Mouse (Mus musculus): Measurements from ENCODE around the gene Csrnp1.

The Csrnp1 gene

DNA sequence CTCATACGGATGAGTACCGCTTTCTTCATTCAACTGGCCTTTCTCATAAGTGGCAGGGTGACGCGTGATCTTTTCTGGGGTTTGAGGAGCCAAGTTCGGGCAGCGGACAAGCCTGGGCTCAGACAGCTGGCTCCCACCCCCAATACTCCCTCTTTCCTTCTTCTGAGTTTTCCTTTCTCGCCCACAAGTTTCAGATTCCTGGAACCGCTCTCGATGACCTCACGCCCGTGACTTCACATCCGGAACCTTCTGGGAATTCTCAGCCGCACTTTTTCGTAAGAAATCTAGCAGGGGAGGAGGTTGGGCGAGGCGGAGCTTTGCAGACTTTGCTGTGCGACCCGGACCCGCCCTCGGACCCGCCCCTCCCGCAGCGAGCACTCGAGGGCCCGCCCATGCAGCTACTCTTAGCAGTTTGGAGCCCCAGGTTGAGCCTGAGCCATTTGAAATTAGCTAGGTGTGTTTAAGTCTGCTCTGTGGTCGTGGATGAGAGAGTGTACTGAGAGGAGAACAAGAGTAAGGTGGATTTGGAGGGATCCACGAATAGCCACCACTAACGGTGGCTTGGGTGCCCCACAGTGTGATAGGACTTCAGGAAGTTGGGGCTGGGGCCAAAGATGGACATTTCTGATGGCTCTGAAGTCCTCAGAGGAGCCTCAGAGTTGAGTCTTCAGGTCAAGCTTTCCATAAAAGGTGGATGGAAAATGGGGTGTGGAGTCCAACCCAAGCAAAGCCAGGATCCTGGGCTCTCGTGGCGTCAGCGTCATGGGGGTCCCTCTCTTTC lies 17.7 kb upstream of the Csrnp1 start:
- peak; percentile 91 for DNase-seq (ENCODE audit: low spot score)

DNA sequence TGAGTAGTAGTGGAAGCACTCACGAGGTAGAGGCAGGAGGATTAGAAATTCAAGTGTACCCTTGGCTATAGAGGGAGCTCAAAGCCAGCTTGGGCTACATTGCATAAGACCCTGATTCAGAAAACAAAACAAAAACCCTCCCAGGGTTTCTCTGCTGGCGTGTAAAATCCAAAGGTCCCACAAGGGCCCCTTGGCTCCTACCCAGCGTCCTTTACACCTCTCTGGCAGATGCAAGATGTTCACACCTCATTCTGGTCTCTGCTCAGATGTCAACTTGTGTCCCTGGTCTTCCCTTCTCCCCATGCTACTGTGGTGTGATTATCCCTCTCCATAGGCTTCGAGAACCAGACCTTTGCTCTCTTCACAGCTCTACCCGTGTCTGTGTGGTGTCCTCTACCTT lies 16.3 kb upstream of the Csrnp1 start:
- DNase-seq (ENCODE audit: low spot score): no peak

DNA sequence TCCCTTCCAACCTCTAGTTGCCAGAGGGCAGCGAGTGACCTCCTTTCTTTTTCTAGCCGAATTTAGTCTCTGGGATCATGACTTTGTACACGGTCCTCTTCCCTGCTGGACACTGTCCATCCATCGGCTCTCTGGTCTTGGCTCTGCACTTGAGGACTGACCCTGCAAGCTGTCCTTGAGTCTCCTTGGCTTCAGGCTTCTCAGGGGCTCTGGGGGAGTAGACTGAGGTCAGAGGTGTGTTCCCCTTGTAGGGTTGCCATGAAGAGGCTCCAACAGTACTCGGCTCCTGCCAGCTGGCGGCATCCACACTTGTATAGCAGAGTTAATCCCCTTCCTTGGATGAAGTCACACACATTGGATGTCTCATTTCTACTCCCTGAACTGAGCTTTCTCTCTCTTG lies 15.2 kb upstream of the Csrnp1 start:
- peak; percentile 26 for DNase-seq (ENCODE audit: low spot score)

DNA sequence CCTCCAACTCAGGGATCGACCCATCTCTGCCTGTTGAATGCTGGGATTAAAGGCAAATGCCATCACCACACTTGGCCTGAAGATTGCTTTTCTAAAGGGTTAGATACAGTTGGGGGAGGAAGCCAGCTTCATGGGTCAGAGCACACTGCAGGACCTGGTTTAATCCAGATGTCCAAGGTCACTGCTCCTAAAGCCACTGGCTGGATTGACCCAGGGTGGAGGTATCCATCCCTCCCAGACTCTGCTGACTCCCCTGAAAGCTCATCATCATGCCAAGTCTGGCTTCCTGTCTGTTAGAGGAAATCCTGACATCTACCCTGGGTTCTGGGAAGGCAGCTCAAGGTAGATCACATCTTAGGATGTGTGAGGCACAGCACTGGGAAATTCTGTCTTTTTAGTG lies 14.3 kb upstream of the Csrnp1 start:
- DNase-seq (ENCODE audit: low spot score): no peak

DNA sequence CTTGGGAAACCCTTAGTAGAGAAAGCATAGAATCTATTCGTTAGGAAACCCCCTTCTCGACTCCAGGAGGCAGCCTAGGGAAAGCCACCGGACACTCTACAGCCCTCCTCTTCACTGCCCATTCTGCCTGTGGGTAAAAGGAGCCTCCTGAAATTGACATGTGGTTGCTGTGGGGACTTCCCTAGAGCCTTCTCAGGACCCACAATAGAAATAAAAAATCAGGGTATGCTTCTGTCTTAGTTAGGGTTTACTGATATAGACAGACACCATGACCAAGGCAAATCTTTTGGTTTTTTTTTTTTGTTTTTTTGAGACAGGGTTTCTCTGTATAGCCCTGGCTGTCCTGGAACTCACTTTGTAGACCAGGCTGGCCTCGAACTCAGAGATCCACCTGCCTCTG lies 11.6 kb upstream of the Csrnp1 start:
- no peak for DNase-seq (ENCODE audit: low spot score)

DNA sequence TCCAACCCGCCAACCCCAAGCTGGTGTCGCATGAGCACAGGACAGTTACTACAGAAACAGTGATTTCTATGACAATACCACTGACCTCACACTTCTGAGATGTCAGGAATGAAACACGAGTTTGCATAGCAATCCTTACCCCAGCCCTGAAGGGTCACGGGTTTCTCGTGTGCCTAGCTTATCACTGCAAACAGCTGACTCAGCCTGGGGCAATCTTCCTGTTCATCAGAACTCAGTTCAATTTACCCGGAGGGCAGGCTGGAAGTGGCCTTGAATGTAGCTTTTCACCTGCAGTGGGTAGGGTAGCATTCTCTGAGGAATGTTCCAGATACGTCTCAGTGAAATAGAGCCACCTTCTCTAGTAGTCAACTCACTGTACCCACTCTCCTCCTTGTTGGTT lies 9.7 kb upstream of the Csrnp1 start:
- DNase-seq (ENCODE audit: low spot score): peak; percentile 47

DNA sequence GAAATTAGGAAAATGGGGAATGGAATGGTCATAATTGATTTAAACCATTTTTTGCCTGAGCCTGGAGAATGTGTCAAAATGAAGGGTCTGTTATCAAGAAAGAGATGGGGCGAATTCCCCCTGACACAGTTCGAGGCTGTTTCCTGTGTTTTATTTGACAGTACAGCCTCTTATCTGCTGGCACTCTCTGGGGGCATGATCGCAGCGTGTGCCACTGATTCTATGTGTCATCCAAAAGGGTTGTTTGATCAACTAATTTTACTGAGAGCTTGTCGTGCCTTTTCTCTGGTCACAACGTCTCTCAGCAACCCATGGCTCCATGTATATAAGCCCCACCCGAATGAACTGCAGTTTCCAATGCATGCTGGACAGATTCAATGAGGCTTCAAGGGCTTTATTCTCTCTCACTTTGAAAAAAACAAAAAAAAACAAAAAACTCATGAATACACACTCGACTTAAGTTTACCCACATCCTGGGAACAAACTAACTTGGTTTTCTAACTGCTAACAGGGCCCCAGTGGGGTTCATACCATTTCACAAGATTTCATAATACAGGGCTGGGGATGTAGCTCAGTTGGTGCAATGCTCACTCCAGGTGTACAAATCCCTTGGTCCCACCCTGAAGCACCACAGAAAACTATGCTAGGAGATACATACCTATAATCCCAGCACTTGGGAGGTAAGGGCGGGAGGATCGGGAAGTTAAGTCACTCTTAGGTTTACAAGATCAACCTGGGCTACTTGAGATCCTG lies 8.8 kb upstream of the Csrnp1 start:
- no peak for DNase-seq (ENCODE audit: low spot score)

DNA sequence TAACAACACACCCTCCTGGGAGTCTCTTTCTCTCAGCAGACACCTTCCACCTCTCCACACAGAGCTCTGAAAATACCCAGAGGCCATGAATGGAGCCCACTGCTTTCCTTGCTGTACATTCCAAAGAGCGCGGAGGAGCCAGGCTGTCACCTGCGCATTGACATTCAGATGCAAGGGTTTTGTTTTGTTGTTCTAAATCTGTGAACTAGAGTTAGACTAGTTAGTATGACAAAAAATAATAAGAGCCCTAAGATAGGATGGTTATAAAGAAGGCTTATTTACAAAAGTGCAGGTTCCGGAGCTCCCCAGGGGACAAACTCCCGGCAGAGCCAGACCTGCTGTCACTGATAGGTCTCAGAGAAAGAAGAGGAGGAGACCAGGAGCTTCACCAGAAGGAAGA lies 6.9 kb upstream of the Csrnp1 start:
- DNase-seq (ENCODE audit: low spot score): no peak

DNA sequence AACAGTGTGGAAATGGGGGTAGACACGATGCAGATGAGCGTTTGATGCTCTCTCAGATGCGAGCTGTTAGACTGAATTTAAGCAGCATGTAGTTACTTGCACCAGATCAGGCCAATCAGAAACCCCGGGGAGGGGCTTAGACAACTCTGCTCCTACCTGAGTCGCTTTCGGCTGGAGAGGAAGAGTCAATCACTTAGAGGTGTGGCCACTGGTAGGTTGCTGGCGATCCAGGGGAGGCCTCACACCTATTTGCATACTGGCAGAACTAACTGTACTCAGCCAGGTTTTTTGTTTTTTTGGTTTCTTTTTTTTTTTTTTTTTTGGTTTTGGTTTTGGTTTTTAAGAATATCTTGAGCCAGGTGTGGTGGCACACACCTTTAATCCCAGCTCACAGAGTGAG lies 3.8 kb upstream of the Csrnp1 start:
- no peak for DNase-seq (ENCODE audit: low spot score)

DNA sequence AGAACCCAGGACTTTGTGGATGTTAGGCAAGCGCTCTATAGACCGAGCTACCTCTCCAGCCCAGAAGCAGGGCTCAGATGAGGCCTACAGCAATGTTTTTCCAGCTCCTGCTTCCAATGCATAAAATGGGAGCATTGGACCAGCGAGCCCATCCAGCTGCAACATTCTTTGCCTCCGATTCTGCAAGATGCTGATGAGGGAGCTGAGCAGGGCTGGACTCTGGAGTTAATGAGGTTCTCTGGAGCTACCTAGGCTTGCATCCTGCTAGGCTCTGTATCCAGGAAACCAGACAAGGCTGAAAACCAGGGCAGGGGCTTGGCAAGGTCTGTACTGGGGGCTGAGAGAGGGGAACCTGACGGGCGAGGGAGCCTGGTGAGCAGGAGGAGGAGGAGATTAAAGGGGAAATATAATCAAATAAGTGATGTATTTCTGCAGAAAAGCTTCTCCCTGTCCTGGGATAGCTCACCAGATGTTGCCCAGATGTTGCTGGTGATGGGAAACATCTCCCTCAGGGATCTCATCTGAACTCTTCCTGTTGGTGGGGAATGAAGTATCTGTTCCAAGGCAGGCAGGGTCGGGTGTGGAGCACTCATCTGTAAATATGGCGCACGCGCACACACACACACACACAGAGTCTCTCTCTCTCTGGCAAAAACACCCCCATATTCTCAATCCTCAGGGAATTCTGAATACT lies 1.6 kb upstream of the Csrnp1 start:
- no peak for DNase-seq (ENCODE audit: low spot score)

DNA sequence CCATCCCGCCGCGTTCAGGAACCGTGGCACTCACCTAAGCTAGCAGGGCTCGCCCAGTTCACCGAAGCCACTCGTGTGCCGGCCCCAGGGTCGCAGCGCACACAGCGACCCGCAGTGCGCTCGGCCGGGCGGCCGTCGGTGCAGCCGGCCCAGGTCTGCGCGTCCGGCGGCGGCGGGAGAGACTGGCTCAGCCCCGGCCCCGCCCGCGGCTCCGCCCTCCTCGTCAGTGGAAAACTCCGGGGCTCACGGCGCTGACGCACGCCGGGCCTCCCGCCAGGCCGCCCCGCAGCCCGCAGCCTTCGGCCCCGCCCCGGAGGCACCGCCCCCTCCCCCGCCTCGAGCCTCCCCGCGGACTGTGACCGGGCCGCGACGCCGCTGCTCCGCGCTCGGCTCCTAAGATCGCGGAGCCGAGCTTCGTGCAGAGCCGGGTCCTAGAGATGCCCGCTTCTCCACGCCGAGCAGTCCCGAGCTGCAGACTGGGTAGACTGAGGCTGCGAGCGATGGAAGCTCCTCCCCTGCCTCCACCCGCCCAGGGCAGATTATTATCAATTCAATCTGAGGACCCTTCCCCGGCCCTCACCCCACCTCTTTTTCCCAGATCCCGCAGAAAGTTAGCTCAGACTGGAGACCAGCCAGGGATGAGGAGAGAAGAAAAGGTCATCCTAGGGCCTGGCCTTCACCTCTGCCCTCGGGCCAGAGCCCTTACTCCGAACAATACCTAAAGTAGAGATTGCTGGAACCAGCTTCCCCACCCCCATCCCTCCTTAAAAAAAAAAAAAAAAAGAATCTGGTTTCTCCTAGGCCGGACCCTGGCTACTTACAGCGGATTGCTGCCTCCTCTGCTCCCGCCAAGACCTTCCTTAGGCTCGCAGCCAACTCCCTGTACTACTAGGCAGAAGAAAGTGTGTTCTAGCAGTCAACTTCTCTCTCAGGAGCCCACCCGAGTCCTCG lies 598 bp downstream of the Csrnp1 start:
- DNase-seq (ENCODE audit: low spot score): peak; percentile 94

DNA sequence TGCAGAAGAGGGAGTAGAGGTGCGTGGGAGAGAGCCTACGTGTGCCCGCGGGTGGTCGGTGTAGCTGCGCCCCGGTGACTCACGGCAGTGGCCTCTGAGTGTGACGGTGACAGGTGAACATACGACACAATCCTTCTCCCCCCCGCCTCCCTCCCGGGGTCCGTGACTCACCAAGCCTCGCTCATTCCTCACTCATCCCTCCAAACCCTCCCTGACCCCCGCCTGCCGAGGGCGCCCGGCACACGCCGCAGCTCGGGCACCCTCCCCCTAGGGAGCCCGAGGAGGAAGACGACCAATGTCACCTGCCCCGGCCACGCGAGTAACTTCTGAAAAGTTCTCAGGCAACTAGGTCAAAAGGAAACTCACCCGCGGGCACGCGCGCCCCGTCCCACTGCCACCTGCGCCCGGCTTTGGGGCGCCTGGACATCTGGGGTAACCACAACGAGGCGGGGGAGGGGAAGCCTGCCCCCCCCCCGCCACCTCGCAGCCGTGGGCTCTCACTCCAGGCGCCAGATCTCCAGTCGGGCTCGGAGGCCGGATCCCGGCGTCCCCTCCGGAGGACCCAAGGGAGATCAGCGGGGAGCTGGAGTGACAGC lies 1.4 kb downstream of the Csrnp1 start:
- DNase-seq (ENCODE audit: low spot score): peak; percentile 69

DNA sequence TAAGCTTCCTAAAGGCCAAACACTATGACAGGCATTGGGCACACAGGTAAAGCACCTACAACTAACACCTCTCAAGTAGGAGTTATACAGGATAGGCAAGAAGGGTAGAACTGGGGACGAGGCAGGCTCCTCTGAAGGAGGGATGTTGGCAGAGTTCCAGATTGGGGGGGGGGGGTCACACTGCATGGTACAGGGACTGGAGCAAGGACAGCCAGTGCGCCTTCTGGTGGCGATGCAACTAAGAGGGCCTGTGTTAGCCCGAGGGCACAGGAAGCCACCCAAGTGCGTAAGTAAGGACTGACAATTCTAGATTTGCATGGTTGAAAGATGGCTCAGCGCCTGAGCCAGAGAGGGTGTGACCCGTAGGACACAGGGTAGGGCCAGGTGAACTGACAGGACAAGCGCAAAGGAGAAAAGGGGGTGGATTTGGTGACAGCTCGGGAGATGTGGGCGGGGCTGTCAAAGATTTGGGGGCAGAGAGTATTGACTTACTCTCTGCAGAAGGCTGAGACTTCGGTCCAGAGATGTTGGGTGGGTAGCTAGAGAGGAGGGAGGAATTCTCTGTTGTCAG lies 2.1 kb downstream of the Csrnp1 start:
- DNase-seq (ENCODE audit: low spot score): peak; percentile 75

DNA sequence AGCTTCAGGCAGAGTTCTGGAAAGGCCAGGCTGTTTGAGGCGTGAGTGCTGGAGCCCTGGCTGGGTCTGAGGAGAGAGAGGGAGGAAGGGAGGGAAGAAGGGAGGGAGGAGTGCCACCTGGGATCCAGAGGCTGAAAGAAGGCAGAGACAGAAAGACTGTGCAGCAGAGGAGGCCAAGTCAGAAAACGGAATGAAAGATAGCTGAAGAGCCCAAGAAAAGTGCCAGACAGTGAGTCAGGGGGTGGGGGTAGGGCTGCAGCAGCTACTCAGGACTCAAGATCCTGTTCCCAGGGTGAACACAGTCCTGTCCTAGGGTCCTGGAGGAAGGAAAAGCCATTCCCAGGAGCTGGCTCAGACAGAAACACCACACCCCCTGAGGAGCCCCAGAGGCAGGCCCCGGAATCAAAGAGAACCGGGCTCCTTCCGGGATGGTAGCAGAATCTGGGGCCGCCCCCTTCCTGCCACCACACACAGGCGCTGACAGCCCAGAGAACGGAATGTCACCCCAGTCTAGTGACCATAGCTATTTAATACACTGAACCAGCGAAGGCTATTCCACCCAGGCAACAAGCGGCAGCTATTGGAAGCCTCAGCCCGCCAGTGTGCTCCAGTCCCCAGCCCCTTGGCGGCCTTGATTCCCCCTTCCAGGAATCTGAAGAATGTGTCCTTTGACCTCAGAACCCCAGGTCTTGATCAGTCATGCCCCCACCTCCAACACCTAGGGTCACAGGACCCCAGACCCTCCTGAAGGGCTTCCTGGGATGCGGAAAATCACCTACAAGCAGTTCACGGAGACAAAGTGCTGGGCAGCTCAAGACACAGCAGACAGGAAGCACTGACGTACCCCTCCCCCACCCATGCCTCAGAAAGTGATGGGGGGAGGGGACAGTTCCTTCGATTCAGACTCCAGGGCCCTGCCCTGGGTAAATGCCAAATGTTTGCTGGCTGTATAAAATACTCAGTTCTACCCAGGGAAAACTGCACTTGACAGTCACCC lies 3.0 kb downstream of the Csrnp1 start:
- DNase-seq (ENCODE audit: low spot score): peak; percentile 71

DNA sequence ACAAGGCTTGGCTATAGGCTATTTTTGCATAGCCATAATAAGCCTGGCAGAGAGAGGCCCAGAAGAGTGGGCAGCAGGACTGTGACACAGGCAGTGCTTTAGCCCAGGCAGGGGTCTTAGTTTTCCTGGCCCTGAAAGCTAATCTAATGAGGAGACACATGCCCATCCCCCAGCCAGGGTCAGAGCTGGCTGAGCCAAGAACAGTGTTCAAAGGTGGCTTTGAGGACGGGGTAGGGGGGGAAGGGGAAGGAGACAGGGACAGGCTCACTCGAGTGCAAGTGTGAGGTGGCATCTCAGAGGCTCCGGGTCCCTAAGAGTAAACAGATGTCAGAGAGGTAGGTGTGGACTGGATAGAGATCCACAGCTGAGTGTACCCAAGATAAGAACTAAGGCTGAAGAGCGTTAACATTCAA lies 3.7 kb downstream of the Csrnp1 start:
- no peak for DNase-seq (ENCODE audit: low spot score)

DNA sequence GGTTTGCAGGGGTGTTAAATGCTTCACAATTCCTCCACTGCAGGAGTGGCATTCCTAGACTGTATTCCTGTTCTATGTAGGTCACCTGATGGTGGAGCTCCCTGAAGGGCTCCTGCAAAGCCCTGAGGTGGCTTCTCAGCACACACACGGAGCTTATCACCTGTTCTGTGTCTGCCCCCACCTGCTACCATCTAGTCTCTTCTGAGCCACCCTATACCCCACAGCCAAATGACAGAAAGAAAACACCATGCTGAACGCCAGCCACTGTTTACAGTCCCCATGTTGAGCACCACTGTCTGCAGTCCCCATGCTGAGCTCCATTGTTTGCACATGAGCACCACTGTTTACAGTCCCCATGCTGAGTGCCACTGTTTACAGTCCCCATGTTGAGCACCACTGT lies 4.7 kb downstream of the Csrnp1 start:
- DNase-seq (ENCODE audit: low spot score): no peak

DNA sequence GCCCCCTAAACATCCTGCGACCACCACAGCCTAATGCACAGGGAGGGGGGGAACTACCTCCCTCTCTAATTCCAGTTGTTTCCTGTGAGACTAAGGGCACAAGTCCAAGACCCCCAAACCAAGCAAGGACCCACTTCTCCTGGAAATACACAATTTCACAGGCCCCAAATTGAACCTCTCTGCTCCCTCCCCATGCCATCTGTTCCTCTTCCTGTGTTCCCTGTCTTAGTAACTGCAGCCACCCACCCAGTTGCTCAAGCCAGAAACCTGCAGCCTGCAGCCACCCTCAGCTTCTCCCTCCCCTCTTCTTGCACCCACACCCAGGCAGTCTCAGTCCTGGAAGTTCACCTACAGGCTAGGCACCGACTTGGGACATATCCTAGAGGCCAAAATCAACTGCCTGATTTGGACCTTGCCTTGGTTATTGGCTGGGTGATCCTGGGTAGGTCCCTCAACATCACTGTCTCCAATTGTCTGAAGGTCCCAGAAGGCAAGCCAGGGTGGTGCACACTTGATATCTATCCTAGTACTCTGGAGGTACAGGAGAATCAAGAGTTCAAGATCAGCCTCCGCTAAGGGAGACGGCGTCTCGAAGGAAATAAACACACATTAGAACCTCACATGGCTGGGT lies 5.5 kb downstream of the Csrnp1 start:
- DNase-seq (ENCODE audit: low spot score): no peak

DNA sequence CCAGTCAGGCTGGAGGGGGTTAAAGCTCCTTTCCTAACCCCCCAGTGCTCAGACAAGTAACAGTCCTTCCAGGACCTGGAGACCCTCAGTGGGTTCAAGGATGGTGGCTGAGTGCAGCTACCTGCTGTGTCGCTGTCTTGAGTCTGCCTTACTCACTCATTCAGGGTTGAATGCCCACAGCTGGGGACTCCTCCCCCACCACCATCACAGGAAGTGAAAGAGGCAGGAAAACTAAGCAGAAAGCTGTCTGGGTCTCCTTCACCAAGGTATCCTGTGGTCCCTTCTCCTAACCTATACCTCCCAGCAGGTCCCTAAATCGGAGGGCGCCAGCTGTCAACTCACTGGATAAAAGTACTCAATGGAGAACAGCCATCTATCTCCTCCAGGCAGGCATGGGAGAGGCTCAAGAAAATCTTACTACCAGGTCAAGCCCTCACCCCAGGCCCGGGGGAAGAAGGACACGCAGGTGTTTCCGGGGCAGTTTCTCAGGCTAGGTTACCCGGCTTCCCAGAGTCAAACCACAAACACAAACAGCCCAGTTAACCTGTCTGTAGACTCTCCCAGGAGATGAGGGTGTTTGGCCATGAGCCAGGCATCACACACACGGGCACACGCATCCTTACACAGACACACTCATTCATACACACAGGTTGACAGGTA lies 6.2 kb downstream of the Csrnp1 start:
- DNase-seq (ENCODE audit: low spot score): no peak

DNA sequence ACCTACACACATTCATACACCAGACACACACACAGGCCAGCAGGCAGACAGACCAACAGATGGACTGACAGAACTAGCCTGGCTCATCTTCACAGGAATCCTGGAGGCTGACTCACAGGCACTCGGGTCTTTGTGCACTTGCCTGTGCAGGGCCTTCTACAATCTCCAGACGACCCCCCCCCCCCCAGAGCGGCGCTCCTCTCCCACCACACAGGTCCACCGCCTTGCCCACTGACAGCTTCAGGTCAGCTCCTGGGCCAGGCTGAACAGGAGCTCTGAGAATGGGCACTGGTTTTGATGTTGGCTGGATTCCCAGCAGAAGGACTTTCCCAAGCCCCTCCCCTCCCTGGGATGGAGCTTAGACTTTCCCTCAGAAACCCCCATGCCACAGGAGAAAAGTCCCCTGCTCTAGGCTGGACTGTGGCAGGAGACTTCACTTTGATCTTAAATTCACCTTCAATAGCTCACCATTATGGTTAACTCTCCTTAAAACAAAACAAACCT lies 6.8 kb downstream of the Csrnp1 start:
- DNase-seq (ENCODE audit: low spot score): no peak

All from urinary bladder, postnatal 14 days (tissue).